Mouse (Mus musculus) liver, adult 2 months (tissue): ENCODE results near the gene Zdhhc8. TPM values are rescaled to one million over a fixed set of nuclear protein-coding genes. Genes with fewer than 3 reads are reported as not detected.
A peak's percentile ranks its signal among the peaks of the same experiment; 100 is the strongest.

ENCODE experiments used
- DNase-seq: peaks from one replicate; pipeline ENCODE4 v3.0.0-alpha.2; 2011; ENCODE audit warnings: low read depth, low spot score; ENCODE audit errors: extremely low read depth
- H3K27ac ChIP-seq: fragments of 200-500 bp; replicated peaks from 2 replicates; pipeline ENCODE4 v1.5.1; 2012; ENCODE audit warnings: low read depth, mild to moderate bottlenecking, control low read depth, inconsistent platforms, low read length; ENCODE audit not compliant: insufficient read depth
- H3K27me3 ChIP-seq: fragments of 200-500 bp; 2 replicates; pipeline ENCODE4 v1.6.1; 2012; ENCODE audit warnings: mild to moderate bottlenecking, moderate library complexity, low read length, inconsistent platforms; ENCODE audit not compliant: control insufficient read depth, insufficient read depth
- H3K36me3 ChIP-seq: fragments of 200-500 bp; 2 replicates; pipeline ENCODE4 v1.6.1; 2012; ENCODE audit warnings: low read length, inconsistent platforms; ENCODE audit not compliant: control insufficient read depth, insufficient read depth
- H3K4me1 ChIP-seq: fragments of 200-500 bp; 2 replicates; pipeline ENCODE4 v1.6.1; 2011; ENCODE audit warnings: low read length; ENCODE audit not compliant: control insufficient read depth, insufficient read depth
- H3K4me3 ChIP-seq: fragments of 200-500 bp; 2 replicates; pipeline ENCODE4 v1.5.1; 2011; ENCODE audit warnings: low read depth, mild to moderate bottlenecking, control low read depth, low read length, moderate library complexity; ENCODE audit not compliant: insufficient read depth
- H3K79me2 ChIP-seq: fragments of 200-500 bp; 2 replicates; pipeline ENCODE4 v1.6.1; 2012; ENCODE audit warnings: inconsistent platforms, mild to moderate bottlenecking, low read length, moderate library complexity; ENCODE audit not compliant: control insufficient read depth, insufficient read depth
- H3K9ac ChIP-seq: fragments of 200-500 bp; 2 replicates; pipeline ENCODE4 v1.6.1; 2012; ENCODE audit warnings: low read depth, mild to moderate bottlenecking, control low read depth, inconsistent platforms, low read length
- CTCF ChIP-seq: fragments of 200-500 bp; IDR thresholded peaks from 2 replicates; pipeline ENCODE4 v1.5.1; 2011; ENCODE audit warnings: low read depth, low read length, control low read depth
- POLR2A ChIP-seq: fragments of 200-500 bp; IDR thresholded peaks from 2 replicates; pipeline ENCODE4 v1.6.1; 2011; ENCODE audit warnings: low read length, control low read depth; ENCODE audit not compliant: insufficient read depth; ENCODE audit errors: extremely low read depth
- WGBS: fragments of 180-500 bp; shearing (Covaris S2); methylation state at CpG from one replicate; pipeline ENCODE4 v1.1.7; 2018; 5-methylcytosine and 5-hydroxymethylcytosine counted together
- polyA plus RNA-seq: library from polyadenylated mRNA; depleted of rRNA; stranded (reverse); fragments of >200 nt; gene quantifications from 2 replicates; pipeline ENCODE4 v1.2.3, GENCODE M21; 2012
- total RNA-seq: library from RNA; depleted of rRNA; stranded (reverse); fragments of >200 nt; gene quantifications from 2 replicates; pipeline ENCODE4 v1.2.3, GENCODE M21; 2014

Zdhhc8 gene
- total and polyA plus RNA-seq, 2 experiments = 1.2 to 12.3 TPM

DNA sequence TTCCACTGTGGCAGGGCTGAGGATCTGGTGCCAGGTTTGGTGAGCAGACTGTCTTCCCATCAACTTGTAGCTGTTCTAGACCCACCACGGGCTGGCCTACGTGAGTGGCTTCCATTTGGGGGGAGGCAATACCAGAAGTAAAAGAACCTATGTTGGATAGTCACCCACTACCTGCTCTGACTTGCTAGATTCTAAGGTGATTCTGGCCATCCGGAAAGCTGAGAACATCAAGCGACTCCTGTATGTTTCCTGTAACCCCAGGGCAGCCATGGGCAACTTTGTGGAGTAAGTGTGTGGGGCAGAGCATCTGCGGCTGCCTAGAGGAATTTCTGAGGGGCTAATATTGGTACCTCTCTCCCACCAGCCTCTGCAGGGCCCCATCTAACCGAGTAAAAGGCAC is 17.8 kb upstream of the Zdhhc8 start:
- Histone ChIP-seq H3K36me3 (peaks cover 38% of the 10 kb centered on the region), H3K27me3 (no peaks in the 10 kb centered on the region), H3K4me1 (peaks cover 7% of the 10 kb centered on the region), H3K79me2 (peaks cover 10% of the 10 kb centered on the region; the same call in 1 of the 2 replicates), H3K4me3 (no peak overlapping the region), H3K27ac (no peak overlapping the region), H3K9ac (no peak overlapping the region)
- WGBS = 85% methylated on average over 6 of the region's 6 CpGs
- no peak for TF ChIP-seq CTCF
- no peak for TF ChIP-seq POLR2A
- no peak for DNase-seq

DNA sequence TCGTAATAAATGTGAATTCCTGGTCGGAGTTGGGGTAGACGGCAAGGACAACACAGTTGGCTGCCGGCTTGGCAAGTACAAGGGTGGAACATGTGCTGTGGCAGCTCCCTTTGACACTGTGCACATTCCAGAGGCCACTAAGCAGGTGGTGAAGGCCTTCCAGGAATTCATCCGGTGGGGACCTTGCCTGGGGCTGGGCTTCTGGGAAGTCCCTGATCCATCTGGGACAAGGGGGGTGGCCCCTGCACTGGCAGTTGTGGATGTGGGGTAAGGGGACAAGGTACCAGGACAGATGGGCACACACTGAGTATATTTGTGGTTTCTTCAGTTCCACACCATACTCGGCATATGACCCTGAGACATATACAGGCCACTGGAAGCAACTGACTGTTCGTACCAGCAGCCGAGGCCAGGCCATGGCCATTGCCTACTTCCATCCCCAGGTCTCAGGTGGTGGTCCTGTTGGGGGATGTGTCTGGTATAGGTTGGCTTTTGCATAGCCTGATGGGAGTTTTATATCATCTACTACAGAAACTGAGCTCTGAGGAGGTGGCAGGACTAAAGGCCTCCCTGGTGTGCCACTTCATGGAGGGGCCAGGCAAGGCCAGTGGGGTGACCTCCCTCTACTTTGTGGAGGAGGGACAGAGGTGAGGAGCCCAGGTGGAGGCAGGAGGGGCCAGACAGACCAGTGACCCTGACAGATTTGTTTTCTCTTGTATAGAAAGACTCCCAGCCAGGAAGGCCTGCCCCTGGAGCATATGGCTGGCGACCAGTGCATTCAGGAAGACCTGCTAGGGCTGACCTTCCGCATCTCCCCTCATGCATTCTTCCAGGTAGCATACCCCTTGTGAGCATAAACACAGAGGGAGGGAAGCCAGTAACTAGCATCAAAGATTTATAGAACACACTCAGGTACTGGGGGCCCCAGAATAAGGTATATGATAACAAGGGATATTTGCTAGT is 16.2 kb upstream of the Zdhhc8 start:
- WGBS = 80% methylated on average over 10 of the region's 10 CpGs
- Histone ChIP-seq H3K27ac (no peak overlapping the region), H3K79me2 (peaks cover 10% of the 10 kb centered on the region; the same call in 1 of the 2 replicates), H3K27me3 (no peaks in the 10 kb centered on the region), H3K36me3 (peaks cover 29% of the 10 kb centered on the region), H3K4me3 (no peak overlapping the region), H3K4me1 (peaks cover 9% of the 10 kb centered on the region), H3K9ac (no peak overlapping the region)
- TF ChIP-seq CTCF = no peak
- no peak for TF ChIP-seq POLR2A
- no peak for DNase-seq

- Histone ChIP-seq H3K9ac (no peak overlapping the region), H3K4me3 (no peak overlapping the region), H3K36me3 (peaks cover 27% of the 10 kb centered on the region), H3K4me1 (peaks cover 9% of the 10 kb centered on the region), H3K27ac (no peak overlapping the region), H3K79me2 (peaks cover 10% of the 10 kb centered on the region; the same call in 1 of the 2 replicates), H3K27me3 (no peaks in the 10 kb centered on the region)
- no peak for TF ChIP-seq POLR2A
- no peak for TF ChIP-seq CTCF
- no peak for DNase-seq
- 61% methylated on average over 4 of the region's 4 CpGs for WGBS
Observed at GRCm38 (mm10) chr16:18250231-18250630, 15.3 kb upstream of the Zdhhc8 start.

DNA sequence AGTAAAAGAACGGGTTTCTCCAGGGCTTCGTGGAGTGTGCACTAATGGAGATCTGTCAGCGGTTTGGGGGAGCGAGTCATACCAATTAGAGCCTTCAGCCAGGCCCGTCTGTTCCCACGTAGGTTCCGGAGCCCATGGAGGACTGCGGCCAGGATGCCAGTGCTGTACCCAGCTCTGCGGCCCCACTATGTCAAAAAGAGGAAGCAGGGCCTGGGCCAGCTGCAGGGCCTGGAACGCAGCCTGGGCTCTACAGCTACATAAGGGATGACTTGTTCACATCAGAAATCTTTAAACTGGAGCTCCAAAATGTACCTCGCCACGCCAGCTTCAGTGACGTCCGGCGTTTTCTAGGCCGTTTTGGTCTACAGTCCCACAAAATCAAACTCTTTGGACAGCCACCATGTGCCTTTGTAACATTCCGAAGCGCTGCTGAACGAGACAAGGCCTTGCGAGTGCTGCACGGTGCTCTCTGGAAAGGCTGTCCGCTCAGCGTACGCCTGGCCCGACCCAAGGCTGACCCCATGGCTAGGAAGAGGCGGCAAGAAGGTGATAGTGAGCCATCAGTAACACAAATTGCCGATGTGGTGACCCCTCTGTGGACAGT is 14.5 kb upstream of the Zdhhc8 start:
- H3K36me3 ChIP-seq = peaks cover 26% of the 10 kb centered on the region
- peak overlapping the region; percentile 83 for H3K9ac ChIP-seq
- peaks cover 9% of the 10 kb centered on the region for H3K4me1 ChIP-seq
- WGBS = 3% methylated on average over 27 of the region's 27 CpGs
- H3K27me3 ChIP-seq = no peaks in the 10 kb centered on the region
- peak overlapping the region; percentile 26; the same call in 1 of the 2 replicates for H3K27ac ChIP-seq
- H3K79me2 ChIP-seq = peaks cover 10% of the 10 kb centered on the region; the same call in 1 of the 2 replicates
- peak; percentile 25 for DNase-seq
- peak overlapping the region; percentile 78 for H3K4me3 ChIP-seq
- TF ChIP-seq CTCF = no peak
- TF ChIP-seq POLR2A = no peak

DNA sequence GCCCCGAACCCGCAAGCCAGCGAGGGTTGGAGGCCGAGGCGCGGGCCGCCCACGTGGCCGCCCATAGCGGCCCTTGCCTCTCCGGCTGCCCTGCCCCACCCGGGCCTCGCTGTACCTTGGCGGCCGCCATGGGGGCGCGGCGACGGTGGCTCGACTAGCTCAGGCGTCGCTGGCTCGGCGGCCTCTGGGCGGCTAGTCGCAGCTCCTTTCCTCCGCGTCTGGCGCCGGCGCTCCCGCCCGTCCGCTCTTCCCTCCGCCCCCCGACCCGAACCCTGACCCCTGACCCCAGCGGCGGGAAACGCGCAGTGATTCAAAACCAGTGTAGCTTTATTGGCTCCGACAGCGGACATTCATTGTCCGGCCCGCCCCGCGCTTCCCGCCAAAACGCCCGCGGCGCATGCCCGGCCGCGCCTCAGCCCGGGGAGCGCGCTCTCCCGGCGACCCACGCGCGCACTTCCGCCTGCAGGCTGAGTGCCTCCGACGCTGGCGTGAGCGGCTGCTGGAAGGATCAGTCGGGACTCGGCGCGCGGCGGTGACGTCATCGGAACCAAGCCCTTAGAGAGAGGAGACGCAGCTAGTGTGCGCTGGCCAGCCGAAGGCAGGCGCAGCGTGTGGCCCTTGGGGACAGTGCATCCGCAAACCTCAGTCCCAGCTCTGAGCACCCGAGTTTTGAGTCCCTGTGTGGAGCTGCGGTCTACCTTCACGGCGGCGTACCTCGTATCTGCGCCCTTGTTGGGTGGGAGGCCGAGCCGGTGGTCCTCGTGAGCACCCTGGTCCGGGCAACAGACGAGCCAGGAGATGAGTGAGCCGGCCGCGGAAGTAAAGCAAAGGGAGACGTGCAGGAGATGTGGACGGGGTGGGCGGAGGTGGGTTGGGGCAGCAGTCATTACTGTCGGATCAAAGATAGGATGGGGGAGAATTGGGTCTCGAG is 13.8 kb upstream of the Zdhhc8 start, which contains the start of the genes Trmt2a and Ranbp1:
TSS of gene Trmt2a (plus strand) at position 247 of the 931 bp plus-strand sequence.
TSS of gene Ranbp1 (minus strand) at position 300 of the 931 bp plus-strand sequence.
- Histone ChIP-seq H3K27me3 (no peaks in the 10 kb centered on the region), H3K4me3 (peak within 1 kb of the TSS; percentile 89), H3K9ac (peak within 1 kb of the TSS; percentile 91), H3K36me3 (peaks cover 25% of the 10 kb centered on the region), H3K27ac (peak within 1 kb of the TSS; percentile 46), H3K4me1 (peaks cover 9% of the 10 kb centered on the region), H3K79me2 (peaks cover 10% of the 10 kb centered on the region; the same call in 1 of the 2 replicates)
- WGBS = under 1% methylated on average over 96 of the region's 102 CpGs
- DNase-seq = peak; percentile 87
- no peak for TF ChIP-seq CTCF
- peak; percentile 91 for TF ChIP-seq POLR2A
